Mouse (Mus musculus): Measurements from ENCODE around the gene Trhr2.
A peak's percentile ranks its signal among the peaks of the same experiment; 100 is the strongest.

The Trhr2 gene

GRCm38 (mm10) chr8:122355642-122356606 lies 4.6 kb downstream of the Trhr2 start:
- DNase-seq (ENCODE audit: low read depth, low spot score): no peak

- DNase-seq (ENCODE audit: low read depth, low spot score): no peak
These were observed 6.4 kb downstream of the Trhr2 start for GRCm38 (mm10) chr8:122354157-122354556.

- no peak for DNase-seq (ENCODE audit: low read depth, low spot score)
These were observed 10.0 kb downstream of the Trhr2 start for GRCm38 (mm10) chr8:122350309-122351089.

- DNase-seq (ENCODE audit: low read depth, low spot score): no peak
These were observed 10.9 kb downstream of the Trhr2 start for GRCm38 (mm10) chr8:122349357-122350297.

- DNase-seq (ENCODE audit: low read depth, low spot score): no peak
These were observed 12.6 kb downstream of the Trhr2 start for GRCm38 (mm10) chr8:122347811-122348552.

- no peak for DNase-seq (ENCODE audit: low read depth, low spot score)
These were observed 15.1 kb downstream of the Trhr2 start for GRCm38 (mm10) chr8:122345181-122346095.

- DNase-seq (ENCODE audit: low read depth, low spot score): peak; percentile 50
These were observed 16.3 kb downstream of the Trhr2 start for GRCm38 (mm10) chr8:122344219-122344618.

- no peak for DNase-seq (ENCODE audit: low read depth, low spot score)
These were observed 16.8 kb downstream of the Trhr2 start for GRCm38 (mm10) chr8:122343758-122344157.

- DNase-seq (ENCODE audit: low read depth, low spot score): no peak
These were observed 17.2 kb downstream of the Trhr2 start for GRCm38 (mm10) chr8:122343341-122343740.

GRCm38 (mm10) chr8:122342806-122343209 lies 17.7 kb downstream of the Trhr2 start:
- DNase-seq (ENCODE audit: low read depth, low spot score): no peak

GRCm38 (mm10) chr8:122342362-122342761 lies 18.2 kb downstream of the Trhr2 start:
- no peak for DNase-seq (ENCODE audit: low read depth, low spot score)

GRCm38 (mm10) chr8:122341790-122342189 lies 18.8 kb downstream of the Trhr2 start:
- DNase-seq (ENCODE audit: low read depth, low spot score): no peak

- peak; percentile 50 for DNase-seq (ENCODE audit: low read depth, low spot score)
These were observed 19.8 kb downstream of the Trhr2 start for GRCm38 (mm10) chr8:122340761-122341160.

- DNase-seq (ENCODE audit: low read depth, low spot score): no peak
These were observed 21.7 kb downstream of the Trhr2 start for GRCm38 (mm10) chr8:122338852-122339251.

- DNase-seq (ENCODE audit: low read depth, low spot score): peak; percentile 87
These were observed 24.2 kb downstream of the Trhr2 start for GRCm38 (mm10) chr8:122336251-122336910.

- DNase-seq (ENCODE audit: low read depth, low spot score): peak; percentile 30
These were observed 24.8 kb downstream of the Trhr2 start for GRCm38 (mm10) chr8:122335638-122336250.

GRCm38 (mm10) chr8:122334791-122335490 lies 25.6 kb downstream of the Trhr2 start:
- DNase-seq (ENCODE audit: low read depth, low spot score): no peak

GRCm38 (mm10) chr8:122333531-122333930 lies 27.0 kb downstream of the Trhr2 start:
- no peak for DNase-seq (ENCODE audit: low read depth, low spot score)
